Mouse (Mus musculus): ENCODE data around the gene Slc7a7.
A peak's percentile ranks its signal among the peaks of the same experiment; 100 is the strongest.

DNA sequence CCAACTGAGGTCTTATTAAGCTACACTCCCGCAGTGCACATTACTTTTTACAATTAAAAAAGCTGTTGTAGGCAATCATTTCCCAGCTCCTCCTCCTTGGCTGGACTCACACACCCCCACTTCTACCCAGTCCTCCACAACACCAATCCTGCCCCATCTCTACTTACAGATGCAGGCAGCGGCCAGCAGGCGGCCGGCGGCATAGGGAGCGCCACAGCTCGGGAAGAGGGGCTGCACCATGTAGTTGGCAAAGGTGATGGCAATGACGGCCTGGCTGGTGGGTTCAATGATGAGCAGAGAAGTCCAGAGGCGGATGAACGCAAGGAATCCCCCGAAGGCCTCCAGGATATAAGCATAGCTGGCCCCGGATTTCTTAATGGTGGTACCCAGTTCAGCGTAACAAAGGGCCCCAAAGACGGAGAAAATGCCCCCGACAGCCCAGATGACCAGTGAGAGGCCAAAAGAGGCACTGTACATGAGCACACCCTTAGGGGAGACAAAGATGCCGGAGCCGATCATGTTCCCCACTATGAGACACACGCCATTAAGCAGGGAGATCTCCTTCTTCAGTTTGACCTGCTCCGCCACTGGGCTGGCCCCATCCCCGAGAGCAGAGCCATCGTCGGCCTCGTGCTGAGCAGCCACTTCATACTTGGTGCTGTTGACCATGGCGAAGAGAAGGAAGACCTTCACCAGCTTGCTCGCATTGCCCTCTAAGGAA lies 9.1 kb downstream of the Slc7a7 start:
- TF ChIP-seq EP300 (IDR thresholded peaks at IDR 0.05; ENCODE audit: low read depth), result no peak
- peak; percentile 28; the same call in 1 of the 2 replicates for TF ChIP-seq CTCF (IDR thresholded peaks at IDR 0.05; ENCODE audit: low read depth)

All from liver, embryonic 14.5 days (tissue).